Comparison of ENCODE assay signal across 21 mouse cellular contexts in genomic region chr6:140160946-140161345, GRCm38 (mm10).
"Had no signal": no experiment of that assay in that cellular context is flagged by ENCODE, and none has a peak within 500 bp of the region (broad histone marks: within the 10 kb centered on the region; RNA-seq: fewer than 3 reads in every experiment).

No protein-coding gene starts in this region.

- H3K4me2 ChIP-seq: liver, embryonic 11.5 days; lung, embryonic 15.5 days; midbrain, embryonic 11.5 days; midbrain, embryonic 15.5 days; neural tube, embryonic 12.5 days; neural tube, embryonic 15.5 days; stomach, embryonic 15.5 days had no signal

- H3K9me3 ChIP-seq: lung, embryonic 15.5 days; midbrain, embryonic 15.5 days; neural tube, embryonic 12.5 days; neural tube, embryonic 15.5 days; stomach, embryonic 15.5 days had no signal

- DNase-seq: kidney, adult 2 months; kidney, postnatal 25 days; layer of hippocampus, postnatal 36 days; liver, postnatal 0 days; lung, postnatal 14 days; lung, postnatal 4 days; right cerebral cortex, adult 18-20 months; right cerebral cortex, postnatal 25 days; spleen, adult 18-20 months; thymus, postnatal 25 days had no signal

- ATAC-seq: intestine, postnatal 0 days; liver, postnatal 0 days; midbrain, embryonic 15.5 days had no signal

- H3K27ac ChIP-seq: kidney, postnatal 0 days; left cerebral cortex, adult 2 months; liver, embryonic 14.5 days; lung, embryonic 15.5 days; midbrain, embryonic 15.5 days; neural tube, embryonic 12.5 days; neural tube, embryonic 15.5 days; stomach, embryonic 15.5 days had no signal

- H3K4me3 ChIP-seq: left cerebral cortex, adult 2 months; lung, embryonic 15.5 days; midbrain, embryonic 15.5 days; neural tube, embryonic 12.5 days; neural tube, embryonic 15.5 days; stomach, embryonic 15.5 days had no signal

- H3K27me3 ChIP-seq: lung, embryonic 15.5 days; midbrain, embryonic 15.5 days; neural tube, embryonic 12.5 days; neural tube, embryonic 15.5 days; stomach, embryonic 15.5 days had no signal

- H3K9ac ChIP-seq: liver, embryonic 14.5 days; liver, postnatal 0 days; lung, embryonic 15.5 days; midbrain, embryonic 15.5 days; neural tube, embryonic 12.5 days; neural tube, embryonic 15.5 days; stomach, embryonic 15.5 days had no signal

- H3K4me1 ChIP-seq: midbrain, embryonic 15.5 days; neural tube, embryonic 12.5 days; neural tube, embryonic 15.5 days; stomach, embryonic 15.5 days had no signal

- H3K36me3 ChIP-seq: lung, embryonic 15.5 days; midbrain, embryonic 15.5 days; neural tube, embryonic 12.5 days; neural tube, embryonic 15.5 days; stomach, embryonic 15.5 days had no signal
